Mouse (Mus musculus) embryo, embryonic 9.5 days (tissue): Measurements from ENCODE around the gene Slco2b1.
A peak's percentile ranks its signal among the peaks of the same experiment; 100 is the strongest.

ENCODE experiments used
- DNase-seq: peaks from one replicate; pipeline ENCODE4 v3.0.0-alpha.2; 2017; ENCODE audit errors: extremely low spot score

Slco2b1 gene

DNA sequence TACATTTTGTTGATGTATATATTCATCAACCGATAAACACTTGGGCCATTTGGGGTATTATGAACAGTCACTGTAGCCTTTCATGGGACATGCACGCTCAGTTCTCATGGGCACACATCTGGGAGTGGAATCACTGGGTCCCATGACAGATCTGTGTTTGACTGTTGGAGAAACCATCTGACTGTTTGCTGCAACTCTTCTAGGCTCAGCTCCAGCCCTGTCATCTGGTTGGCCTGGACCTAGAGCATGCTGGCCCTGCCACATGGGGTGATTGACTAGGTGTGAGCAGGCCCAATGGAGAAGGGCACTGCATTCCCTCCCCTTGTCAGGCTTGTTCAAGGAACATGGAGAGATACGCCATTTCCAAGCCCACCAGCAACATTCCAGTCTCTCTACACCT is 17.2 kb downstream of the Slco2b1 start:
- DNase-seq: no peak

DNA sequence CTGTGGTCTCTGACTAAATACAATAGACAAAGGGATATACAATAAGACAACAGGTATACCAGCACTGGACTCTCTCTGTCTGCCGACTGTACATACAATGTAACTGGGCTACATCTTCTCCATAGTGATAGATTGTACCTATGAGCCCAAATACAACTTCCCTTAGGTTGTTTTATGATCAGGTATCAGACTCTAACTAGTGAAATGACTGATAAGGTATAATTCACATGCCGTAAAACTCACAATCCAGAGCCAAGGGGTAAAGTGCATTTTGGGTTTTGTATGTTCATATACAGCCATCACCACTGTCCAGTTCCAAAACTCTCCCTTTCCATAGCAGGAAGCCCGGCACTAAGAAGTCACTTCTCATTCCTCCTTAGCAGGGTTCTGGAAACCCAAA is 17.8 kb downstream of the Slco2b1 start:
- DNase-seq: no peak

DNA sequence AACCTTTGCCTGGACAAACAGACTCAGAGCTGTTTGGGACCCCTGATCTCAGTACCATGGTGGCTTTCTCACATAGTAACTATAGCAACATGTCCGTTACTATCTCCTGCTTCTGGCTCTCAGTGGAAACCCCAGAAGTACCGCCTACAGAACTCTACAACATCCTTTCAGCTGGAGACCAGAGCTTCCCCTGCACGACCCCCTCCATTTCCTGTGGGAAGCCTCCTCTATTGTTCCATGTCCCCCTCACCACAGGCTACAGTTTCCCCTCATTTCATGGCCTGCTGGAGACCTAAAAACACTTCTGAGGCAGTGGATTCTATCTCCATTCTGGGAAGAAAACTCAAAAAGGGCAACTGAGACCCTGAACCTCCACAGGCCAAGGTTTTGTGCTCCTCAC is 18.7 kb downstream of the Slco2b1 start:
- no peak for DNase-seq

DNA sequence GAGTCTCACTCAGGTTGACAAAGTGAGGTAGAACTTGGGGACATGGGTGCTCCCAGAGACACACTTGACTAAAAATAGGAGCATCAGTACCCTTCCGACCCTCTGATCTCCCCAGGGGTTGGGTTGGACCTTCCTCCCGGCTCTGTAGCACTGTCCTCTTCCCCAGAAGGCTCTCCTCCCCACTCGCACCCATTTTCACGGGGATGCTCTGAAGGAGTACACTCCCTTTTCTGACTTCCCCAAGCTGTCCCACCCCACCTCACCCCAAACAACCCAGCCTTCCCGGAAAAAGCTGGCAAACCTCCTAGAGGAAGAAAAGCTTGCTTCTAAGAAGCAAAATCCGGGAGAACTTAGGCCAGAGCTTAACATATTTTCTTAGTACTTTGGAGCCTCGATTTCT is 20.3 kb downstream of the Slco2b1 start:
- no peak for DNase-seq

DNA sequence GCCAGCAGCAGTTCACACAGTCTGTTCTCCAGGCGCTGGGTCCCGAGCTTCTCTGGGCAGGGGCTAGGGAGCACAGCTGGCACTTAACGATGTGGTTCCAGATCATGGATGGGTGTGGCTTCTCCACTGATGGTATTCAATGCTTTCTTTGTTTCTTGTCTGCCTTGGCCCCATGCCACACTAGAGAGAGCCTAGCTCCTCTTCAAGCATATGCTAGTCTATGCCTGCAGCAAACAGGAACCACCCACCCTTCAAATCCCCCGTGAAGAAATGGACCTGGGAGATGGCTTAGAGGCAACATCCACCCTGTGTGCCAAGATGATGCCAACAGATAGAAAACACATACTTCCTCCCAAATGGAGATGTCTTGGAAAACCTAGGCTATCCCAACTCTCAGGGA is 27.1 kb downstream of the Slco2b1 start:
- DNase-seq: no peak

DNA sequence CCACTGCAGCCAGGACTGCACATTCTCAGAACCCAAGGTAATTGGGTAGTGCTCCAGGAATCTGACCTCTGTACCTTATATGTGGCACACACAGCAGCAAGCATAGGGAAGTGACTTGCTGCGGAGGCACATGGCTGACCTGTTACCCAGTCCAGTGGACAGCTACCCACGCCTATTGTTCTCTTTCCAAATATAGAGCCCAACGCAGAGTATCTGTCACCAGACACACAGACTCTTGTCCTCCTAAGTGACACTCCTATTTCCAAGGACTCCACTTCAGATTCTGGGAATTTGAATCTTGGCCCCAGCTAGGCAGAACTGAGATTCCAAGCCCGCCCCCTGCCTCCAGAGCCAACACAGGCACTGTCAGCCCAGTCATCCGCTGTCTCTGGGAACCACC is 30.4 kb downstream of the Slco2b1 start:
- no peak for DNase-seq

DNA sequence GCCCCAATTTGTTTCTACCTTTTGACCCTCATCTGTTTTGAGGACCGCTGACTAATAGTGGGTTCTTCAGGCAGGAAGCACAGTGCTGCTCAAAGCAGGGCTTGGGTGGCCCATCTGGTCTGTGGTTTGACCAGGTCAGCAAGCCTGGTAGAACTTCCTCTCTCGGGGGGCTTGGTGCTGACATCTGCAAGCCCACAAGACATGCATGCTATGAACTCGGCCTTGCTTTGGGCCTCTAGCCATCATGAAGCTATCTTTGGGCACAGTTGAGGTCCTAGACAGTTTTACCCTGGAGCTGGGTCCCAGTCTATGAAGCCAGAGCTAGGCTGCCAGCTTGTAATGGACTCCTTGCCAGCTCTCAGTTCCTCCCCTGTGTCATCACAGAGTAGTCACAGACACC is 36.2 kb downstream of the Slco2b1 start:
- DNase-seq: no peak

DNA sequence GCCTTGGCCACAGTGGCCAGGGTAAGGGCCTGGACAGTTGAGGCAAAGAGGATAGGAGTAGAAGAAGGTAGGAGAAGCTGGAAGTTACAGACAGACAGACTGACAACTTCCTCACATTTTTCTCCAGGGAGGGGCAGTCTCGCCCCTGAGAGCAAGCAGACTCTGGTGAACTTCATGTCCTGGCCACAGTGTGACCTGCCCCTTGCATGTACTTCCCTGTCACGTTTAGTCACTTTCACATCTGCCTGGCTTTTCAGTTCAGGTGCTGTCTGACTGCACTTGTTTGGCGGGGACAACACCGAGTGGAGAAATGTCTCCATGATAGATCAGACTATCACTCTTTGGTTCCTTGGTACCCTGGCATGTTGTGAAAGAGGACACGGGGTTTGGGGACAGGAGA is 36.9 kb downstream of the Slco2b1 start:
- no peak for DNase-seq

DNA sequence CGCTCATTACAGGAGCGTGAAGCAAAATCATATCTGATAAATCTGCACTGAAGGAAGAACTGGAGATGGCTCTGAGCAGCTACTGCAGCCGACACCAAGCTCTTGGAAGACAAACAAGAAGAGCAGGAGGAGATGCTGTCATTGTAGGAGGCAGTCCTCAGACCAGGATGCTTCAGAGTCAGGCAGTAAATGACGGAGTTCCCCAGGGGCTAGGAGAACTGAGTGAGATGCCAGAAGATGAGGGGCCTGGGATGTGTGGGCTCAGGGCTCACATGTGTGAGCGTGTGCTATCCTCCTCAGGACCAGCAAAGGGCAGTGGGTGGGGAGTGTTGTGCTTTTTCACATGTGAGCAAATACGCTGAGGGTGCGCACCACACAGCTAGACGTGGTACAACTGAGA is 38.0 kb downstream of the Slco2b1 start:
- DNase-seq: no peak

DNA sequence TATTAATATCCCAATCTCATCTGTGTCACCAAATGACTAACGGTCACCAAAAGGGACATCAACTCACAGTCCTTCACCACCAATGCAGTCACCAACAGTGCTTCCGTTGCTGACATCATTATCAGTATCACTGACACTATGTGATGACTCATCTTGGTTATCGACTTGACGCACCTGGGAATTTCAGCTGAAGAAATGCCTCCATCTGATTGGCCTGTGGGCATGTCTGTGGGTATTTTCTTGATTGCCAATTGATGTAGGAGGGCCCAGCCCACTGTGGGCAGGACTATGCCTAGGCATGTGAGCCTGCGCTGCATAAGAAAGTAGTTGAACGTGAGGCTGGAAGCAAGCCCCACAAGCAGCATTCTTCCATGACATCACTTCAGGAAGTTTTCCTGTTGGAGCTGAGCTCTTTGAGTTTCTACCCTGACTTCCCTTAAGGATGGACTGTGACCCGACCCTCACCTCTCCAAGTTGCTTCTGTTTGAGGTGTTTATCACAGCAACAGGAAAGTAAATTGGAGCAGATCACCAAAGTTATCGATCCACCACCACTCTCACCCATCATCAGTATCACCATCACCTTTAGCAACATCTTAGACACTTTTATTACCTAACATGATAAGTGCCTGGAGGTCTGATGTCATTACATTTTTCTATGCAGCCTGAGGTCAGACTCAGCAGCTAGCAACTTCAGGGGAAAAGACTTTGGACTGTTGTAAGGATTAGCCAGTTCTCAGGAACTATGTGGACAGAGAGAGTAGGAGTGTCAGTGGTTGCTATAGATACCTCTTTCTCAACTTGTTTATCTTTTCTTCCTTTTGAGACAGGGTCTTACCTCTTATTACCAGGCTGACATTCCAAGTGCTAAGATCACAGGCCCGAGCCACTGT is 39.4 kb downstream of the Slco2b1 start:
- no peak for DNase-seq

DNA sequence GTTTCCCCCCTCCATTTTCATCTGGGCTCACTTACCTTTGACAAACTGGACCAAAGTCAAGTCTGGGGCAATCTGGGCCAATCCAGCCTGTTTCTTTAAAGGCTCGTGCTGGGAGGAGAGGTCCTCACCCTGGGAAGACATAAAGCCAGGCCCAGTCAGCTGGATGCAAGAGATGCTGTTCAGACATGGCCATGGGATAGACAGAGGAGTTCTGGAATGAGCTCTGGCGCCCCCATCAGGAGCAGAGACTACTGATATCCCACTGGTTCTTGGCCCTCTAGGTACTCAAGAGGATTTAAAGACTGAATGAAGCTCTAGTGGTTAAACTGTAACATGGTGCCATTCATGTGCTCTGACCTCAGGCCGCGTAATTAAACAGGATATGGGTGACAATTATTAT is 40.2 kb downstream of the Slco2b1 start:
- no peak for DNase-seq

DNA sequence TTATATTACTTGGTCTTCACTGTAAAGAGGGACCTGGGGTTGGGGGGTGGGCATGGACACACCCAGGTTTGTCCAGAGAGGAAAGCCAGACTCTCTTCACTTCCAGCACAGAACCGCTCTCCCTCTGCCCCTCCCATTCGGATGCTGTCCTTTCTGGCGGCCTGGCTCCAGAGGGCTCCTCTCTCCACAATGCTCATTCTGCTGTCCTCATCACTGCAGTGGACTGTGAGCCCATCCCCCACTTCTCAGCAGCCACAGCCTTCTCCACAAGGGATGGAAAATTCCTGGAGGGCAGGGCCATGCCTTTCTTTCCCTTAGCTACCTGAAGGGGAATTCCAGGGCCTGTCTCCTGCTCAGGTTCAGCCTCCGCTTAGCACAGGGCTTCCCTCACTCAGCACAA is 42.3 kb downstream of the Slco2b1 start:
- peak; percentile 31 for DNase-seq

DNA sequence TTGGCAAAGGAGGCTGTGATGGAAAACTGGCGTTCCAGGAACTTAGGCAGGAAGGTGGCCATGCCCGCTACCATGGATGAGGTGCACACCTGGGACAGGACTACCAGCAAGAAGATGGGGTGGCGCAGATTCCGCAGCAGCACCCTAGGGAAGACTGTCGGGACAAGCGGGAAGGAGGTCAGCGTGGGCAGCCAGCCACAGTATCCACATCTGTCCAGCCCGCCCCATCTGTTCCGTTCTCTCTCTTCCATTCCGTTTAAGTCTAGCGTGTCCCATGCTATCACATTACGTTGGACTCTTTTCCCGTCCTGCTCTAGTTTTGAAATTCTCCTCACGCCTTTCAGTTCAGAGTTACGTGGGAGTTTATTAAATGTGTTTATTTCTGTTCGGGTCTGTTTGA is 44.0 kb downstream of the Slco2b1 start:
- no peak for DNase-seq

DNA sequence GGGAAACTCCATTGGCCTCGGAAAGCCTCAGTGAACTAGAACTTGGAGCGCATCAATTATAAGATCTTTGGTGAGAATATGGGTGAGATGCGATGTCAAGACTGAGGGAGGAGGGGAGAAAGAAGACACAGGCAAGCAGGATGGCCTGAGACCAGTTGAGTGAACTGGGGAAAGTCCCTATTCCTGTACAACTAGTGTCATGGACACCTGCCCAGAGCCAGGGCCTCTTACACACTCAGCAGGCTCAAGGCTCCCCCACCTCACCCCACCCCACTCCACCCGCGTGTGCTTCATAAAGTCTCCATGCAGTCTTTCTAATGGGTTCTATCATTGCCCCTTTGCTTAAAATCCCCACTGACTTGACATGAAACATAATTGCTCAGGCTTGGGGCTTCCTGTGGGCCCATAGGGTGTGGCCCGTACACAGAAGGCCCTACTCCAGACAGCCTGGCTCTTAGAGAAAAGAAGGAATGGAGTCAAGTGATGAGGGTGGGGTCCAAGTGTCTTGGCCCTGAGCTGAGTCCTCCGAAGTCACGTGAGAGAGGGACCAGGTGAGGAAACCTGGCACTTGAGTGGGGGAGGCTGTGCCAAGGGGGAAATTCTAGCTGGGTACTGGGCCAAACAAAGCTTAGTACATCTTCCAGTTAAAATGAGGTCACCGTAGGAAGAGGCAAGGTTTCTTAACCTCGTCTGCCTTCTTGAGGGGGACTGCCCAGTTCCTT is 45.2 kb downstream of the Slco2b1 start:
- no peak for DNase-seq

DNA sequence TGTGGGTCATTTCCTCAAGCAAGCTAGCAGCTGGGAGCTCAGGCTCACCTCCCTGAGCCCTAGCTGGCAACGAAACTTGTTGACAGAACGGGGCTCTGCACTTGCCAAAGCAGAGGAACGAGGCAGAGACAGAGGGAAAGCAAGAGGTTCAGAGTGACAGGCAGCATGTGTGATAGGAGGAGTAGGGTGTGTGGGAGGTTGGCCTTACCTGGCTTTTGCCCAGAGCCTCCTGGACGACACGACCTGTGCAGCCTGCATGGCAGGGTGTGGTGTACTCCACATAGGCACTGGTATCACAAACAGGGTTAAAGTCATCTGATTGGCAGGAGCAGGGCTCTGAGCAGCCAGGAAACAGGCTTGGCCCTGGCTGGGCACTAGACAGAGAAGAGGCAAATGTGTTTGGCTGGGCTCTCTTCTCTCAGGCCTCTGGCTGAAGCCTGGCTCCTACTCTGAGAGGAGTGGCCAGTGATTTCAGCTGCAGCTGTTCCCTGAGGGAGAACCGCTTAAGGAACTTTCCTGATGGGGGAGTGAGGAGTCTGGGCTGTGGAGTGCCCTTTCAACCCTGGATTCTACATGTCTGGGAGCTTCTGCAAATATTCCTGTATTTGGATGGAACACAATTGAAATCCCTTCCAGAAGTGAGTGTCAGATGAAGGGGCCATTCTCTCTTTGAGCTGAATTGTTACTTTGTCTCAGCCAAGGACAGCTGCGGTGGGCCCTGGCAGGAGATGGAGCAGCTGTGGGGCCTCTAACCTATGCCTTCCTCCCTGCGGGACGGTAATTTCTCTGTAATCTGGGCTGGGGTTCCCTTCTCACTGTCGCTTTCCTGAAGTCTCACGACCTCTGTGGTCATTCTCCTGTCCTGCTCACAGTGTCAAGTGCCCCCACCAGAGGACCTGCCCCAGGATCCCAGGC is 46.3 kb downstream of the Slco2b1 start:
- no peak for DNase-seq

DNA sequence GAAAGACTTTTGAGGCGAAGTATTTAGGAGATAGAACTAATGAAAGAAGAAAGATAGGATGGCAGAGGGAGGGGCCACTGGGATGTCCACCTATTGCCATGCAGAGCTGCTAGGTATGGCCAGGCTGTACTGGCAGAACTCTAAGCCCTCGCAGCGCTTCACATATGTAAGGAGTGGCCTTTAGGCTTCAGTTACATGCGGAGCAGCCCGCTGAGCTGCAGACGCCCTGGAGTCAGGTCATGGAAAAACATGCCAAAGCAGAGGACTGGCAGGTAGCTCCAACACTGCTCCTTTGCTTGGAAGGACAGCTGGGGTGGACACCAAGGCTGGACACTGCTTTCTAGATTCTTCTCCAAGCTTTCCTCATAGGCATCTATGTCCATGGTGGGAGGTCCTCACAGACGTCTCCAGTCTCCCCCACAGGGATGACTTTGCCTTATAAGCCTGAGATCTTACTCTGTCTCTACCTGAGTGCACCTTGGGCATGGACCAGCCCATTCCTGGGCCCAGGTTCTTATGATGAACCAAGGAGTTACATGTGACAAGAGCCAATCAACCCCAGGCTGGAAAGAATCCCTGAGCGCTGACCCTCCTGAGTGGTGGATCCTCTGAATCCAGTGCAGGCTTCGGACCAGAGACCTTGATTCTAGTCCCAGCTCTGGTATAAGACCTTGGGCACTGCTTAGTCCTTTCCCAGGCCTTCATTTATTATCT is 47.5 kb downstream of the Slco2b1 start:
- no peak for DNase-seq

DNA sequence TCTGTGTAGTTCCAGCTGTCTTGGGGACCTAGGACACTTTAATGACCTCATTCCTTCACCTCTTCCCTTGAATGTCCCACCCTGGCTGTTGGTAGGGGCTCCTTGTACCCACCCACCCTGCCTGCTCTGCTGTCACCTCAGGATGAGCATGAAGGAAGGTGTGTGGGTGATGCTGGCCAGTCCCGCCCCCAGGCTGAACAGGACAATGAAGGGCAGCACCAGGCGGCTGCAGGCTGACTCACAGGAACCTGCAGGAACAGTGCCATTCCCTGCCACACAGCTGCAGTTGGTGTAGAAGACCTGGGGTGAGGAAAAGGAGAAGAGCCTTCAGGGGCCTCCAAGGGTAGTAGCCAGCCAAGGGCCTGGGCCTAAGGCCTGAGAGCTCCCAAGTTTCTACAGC is 48.8 kb downstream of the Slco2b1 start:
- DNase-seq: no peak

DNA sequence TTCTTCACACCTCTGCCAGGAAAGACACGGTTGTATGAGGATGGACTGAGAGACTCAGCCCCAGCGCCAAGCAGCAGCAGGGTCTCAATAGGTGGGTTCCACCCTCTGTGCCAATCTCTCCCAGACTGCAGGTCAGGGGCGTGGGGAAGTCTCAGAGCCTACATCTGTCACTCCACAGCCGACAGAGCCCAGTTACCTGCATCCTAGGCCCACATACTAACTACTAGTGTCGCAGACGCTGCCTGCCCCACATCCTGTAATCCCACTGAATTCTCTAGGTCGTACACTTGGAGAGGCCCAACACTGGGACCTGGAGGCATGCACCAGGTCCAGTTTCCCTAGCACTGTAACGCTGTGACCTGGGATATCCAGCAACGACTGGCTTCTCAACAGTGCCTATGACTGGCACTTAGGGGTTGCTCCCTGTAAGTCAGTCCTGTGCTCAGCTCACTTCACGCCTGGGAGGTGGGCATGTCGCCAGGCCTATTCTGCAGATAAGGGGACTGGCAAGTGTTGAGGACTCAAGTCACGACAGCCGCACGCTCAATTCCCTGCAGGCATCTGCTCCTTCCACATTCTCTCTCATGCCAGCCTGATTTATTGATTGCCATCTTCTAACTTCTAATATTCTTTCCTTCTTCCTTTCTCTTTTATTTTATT is 49.4 kb downstream of the Slco2b1 start:
- no peak for DNase-seq

DNA sequence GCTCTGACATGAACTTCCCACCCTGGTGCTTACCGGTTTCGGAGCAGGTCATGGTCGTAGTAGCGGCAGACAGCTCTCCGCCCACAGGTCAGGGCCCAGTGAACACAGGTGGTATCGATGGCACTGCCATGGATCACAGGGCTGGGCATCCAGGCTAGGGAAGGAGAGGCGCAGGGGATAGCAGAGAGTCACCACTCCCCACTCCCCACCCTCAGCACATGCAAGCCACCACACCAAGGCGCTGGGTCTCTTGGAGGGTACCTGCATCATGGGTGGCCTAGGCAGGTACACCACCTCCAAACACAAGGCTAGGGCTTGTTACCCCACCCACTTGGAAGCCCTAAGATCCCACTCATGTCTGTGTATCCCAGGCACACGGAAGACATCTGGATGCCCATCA is 50.1 kb downstream of the Slco2b1 start:
- no peak for DNase-seq

DNA sequence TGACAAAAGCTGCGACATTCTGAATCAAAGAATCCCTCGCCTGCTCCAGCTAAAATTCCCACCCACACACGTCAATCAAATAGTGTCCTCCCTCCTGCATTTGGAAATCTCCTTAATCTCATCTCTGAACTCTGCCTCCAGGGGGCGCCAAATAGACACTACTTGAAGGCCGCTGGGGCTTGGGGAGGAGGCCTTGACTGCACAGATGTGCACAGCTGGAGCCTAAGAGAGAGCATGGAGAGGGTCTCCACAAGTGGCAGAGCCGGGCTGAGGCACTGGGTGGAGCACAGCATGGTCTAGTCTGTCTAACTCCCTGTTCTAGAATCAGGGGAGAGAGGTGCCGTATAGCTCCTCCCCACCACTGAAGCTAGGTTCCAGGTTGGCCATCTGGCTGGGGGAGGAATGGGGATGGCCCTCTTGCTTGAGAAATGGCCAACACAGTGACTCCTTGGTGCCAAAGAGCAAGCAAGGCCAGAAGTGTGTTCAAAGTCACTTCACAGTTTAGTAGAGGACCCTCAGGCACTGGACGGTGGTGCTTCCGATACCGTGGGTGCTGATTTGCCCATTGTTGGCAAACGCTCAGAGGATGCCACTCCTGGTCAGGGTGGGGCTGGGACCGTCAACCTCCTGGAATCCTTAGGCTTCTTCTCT is 51.6 kb downstream of the Slco2b1 start:
- DNase-seq: peak; percentile 78

DNA sequence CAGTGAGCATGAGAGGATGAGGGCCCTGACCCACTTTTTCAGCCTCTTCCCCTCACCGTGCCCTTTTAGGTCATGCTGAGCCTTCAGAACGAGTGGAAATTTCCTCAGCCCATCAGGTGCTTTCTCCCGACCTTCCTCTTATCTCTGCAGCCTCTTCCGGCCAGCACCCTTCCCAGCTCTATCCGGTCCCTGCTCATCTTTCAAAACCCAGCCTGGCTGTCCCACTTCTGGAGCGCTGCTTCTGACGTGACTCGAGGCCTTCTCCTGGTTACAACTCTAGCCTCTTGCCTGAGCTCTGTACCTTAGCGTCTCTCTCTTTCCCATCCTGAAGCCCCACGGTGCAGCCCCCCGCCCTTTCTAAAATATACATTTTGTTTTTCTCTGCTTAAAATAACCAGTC is 56.9 kb downstream of the Slco2b1 start:
- no peak for DNase-seq
